Mouse (Mus musculus): ENCODE results near the gene Snrnp25.
"Not testable (repeated sequence)": the region's sequence is repeated elsewhere in the genome, so short reads cannot be mapped to it uniquely, and the experiment has no call there.

Snrnp25 gene

GRCm38 (mm10) chr11:32195867-32196540 is 9.2 kb upstream of the Snrnp25 start:
- DNase-seq, result peak in 1 of 2 experiments; percentile 4

- DNase-seq, result peak in 1 of 2 experiments; percentile 2
Observed at GRCm38 (mm10) chr11:32196727-32197126, 8.5 kb upstream of the Snrnp25 start.

- no peak for DNase-seq
Observed at GRCm38 (mm10) chr11:32197766-32198165, 7.4 kb upstream of the Snrnp25 start.

GRCm38 (mm10) chr11:32198256-32198955 is 6.8 kb upstream of the Snrnp25 start:
- peak in 1 of 2 experiments; percentile 2 for DNase-seq

GRCm38 (mm10) chr11:32199230-32199629 is 6.0 kb upstream of the Snrnp25 start:
- DNase-seq, result peak in 1 of 2 experiments; percentile 12

GRCm38 (mm10) chr11:32200075-32200601 is 5.1 kb upstream of the Snrnp25 start, which contains the start of gene Il9r:
Gene Il9r (minus strand): TSS chr11:32200279.
- DNase-seq, result peak in 1 of 2 experiments; percentile 14

GRCm38 (mm10) chr11:32200992-32201391 is 4.2 kb upstream of the Snrnp25 start:
- not testable (repeated sequence) for DNase-seq

GRCm38 (mm10) chr11:32201922-32202685 is 3.1 kb upstream of the Snrnp25 start:
- DNase-seq, result no peak

GRCm38 (mm10) chr11:32210623-32211022 is 5.4 kb downstream of the Snrnp25 start:
- no peak for DNase-seq

- no peak for DNase-seq
Observed at GRCm38 (mm10) chr11:32215372-32216162, 10.4 kb downstream of the Snrnp25 start.

- peak; percentile 42 to 73 for DNase-seq
Observed at GRCm38 (mm10) chr11:32216851-32217250, 11.6 kb downstream of the Snrnp25 start.

- no peak for DNase-seq
Observed at GRCm38 (mm10) chr11:32218501-32219050, 13.4 kb downstream of the Snrnp25 start.

GRCm38 (mm10) chr11:32219287-32219686 is 14.1 kb downstream of the Snrnp25 start:
- DNase-seq, result no peak

- DNase-seq, result no peak
Observed at GRCm38 (mm10) chr11:32220607-32221224, 15.5 kb downstream of the Snrnp25 start.

GRCm38 (mm10) chr11:32221225-32221950 is 16.2 kb downstream of the Snrnp25 start:
- peak; percentile 20 to 47 for DNase-seq

- peak in 1 of 2 experiments; percentile 35 for DNase-seq
Observed at GRCm38 (mm10) chr11:32221951-32222409, 16.8 kb downstream of the Snrnp25 start, which contains the start of gene Rhbdf1. Gene Rhbdf1 (minus strand): TSS chr11:32222300.

- DNase-seq, result peak; percentile 36 to 39
Observed at GRCm38 (mm10) chr11:32222570-32223194, 17.5 kb downstream of the Snrnp25 start.

- DNase-seq, result no peak
Observed at GRCm38 (mm10) chr11:32223297-32223967, 18.2 kb downstream of the Snrnp25 start.

GRCm38 (mm10) chr11:32224468-32225139 is 19.4 kb downstream of the Snrnp25 start:
- peak; percentile 28 to 32 for DNase-seq
